Mouse (Mus musculus) thymus, postnatal 10 days (tissue): ENCODE measurements at regions not wholly inside any gene's neighbourhood (a gene's known extent, or its start where the extent isn't known, plus 50 kb on each side); places are given as distances from the start of the nearest gene placed in this dataset.

Experiments
- DNase-seq, 2 experiments: peaks; one replicate each; pipeline ENCODE4 v3.0.0; 2021; ENCODE audit warnings: low spot score in 2 of 2

- no peak for DNase-seq
These were observed 93.8 kb upstream of the Wdpcp start for GRCm38 (mm10) chr11:21478191-21478590.

- no peak for DNase-seq
These were observed 99.7 kb upstream of the Ugp2 start for GRCm38 (mm10) chr11:21470711-21471110.

- peak in 1 of 2 experiments; percentile 16 for DNase-seq
These were observed 97.5 kb upstream of the Ugp2 start for GRCm38 (mm10) chr11:21468465-21468864.

DNA sequence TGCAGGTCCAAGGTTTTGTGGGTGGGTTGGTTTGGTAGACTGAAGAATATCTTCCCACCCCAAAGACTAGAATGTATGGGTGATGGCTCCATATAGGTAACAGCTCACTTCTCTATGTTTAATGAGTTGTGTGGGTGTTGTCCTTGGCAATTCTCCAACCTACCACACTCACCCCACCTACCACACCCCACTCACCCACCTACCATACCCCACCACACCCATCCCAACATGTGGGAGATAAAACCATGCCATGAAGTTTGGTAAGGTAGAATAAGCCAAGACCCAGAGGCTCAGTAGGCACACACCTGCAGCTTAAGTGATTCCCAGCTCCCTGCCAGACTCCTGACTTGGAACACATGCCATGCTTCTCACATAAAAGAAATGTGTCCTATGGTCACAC lies 89.0 kb upstream of the Ugp2 start:
- no peak for DNase-seq

DNA sequence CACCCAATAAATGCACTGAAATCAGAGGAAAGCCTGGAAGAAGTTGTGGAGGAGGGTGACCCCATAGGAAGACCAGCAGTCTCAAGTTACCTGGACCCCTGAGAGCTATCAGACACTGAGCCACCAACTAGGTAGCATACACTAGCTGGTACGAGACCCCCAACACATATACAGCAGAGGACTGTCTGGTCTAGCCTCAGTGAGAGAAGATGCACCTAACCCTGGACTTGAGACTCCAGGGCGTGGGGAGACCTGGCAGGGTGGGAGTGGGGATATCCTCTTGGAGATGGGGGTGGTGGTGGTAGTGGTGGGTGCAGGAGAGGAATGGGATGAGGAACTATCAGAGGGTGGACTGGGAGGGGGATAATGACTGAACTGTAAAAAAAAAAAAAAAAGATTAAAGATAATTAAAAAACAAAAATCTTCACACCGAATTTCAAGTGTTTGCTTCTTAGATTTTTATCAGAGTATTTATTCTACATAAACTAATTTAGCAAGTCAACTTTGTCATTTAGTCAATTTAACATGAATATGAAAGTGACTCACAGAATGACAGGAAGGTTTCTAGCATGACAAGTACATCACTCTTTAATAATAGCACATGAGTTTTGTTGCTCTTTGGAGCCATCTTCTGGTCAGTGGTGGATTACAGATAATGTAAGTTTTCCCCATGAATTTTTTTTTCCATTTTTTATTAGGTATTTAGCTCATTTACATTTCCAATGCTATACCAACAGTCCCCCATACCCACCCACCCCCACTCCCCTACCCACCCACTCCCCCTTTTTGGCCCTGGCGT lies 82.5 kb upstream of the Ugp2 start:
- peak in 1 of 2 experiments; percentile 44 for DNase-seq

DNA sequence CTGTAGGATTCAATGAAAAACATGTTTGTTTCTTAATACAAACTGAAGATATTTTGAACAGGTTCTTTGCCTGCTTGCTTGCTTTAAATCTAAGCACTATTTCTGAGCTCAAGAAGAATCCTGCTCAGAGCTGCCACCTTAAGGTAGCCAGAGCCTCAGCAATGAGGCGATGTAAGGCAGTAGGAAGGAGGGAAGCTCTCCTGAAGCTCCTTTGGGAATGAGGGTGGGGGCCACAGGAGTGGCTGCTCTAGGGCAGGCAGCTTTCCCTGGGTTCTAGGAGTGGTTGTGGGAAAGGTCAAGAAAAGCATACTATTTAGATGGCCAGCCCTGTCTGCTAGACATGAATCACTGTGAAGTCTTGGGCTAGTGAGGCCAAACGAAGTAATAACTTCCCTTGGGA lies 62.7 kb upstream of the Ugp2 start:
- DNase-seq: no peak

DNA sequence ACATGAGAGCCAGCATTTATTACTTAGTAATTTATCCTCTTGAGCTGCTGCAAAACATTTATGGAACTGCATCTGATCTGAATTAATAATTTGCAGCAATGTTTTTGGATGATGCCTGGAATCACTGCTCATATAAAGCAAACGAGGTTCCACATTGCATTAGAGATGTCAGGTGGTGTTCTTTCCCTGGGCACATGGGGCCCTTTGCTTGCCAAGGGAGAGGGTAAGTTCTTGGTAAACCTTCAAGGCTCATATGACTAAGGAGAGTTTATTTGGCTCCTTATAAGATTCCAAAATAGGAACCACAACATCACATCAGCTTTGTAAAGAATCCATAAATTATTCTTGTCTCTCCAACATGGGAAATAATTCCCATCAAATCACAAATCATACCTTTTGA lies 59.0 kb upstream of the Ugp2 start:
- DNase-seq: no peak

GRCm38 (mm10) chr11:21428749-21429148 lies 57.7 kb upstream of the Ugp2 start:
- DNase-seq: no peak

DNA sequence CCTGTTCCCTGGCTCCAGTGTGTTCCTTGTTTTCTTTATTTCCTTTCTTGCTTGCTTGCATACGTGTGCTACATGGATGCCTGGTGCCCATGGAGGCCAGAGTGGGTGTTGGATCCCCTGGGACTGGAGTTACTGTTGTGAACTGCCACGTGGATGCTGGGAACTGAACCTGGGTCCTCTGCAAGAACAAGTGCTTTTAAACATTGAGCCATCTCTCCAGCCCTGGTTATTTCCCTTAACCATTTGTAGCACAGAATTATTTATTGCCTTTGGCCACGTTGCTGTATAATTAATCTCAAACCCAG lies 57.0 kb upstream of the Ugp2 start:
- DNase-seq: no peak

GRCm38 (mm10) chr11:21427291-21428012 lies 56.5 kb upstream of the Ugp2 start:
- no peak for DNase-seq

GRCm38 (mm10) chr11:21425480-21426101 lies 54.6 kb upstream of the Ugp2 start:
- peak in 1 of 2 experiments; percentile 6 for DNase-seq

DNA sequence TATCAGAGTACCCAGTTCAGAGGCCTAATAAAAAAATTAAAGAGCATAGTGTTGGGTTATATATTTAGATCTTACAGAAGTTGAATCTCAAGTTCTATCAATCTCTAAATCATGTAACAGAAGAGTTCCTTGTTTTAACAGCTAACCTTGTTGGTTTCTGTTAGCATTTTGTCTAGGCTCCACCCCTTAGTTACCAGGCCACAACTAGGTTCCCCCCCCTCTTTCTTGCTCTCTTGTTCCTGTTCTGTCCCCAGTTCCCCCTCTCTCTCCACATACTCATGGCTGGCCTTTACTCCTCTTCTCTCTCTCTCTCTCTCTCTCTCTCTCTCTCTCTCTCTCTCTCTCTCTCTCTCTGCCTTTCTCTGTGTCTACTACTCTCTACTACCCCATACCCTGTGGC lies 53.3 kb upstream of the Ugp2 start:
- DNase-seq: no peak

- no peak for DNase-seq
These were observed 51.4 kb upstream of the Ugp2 start for GRCm38 (mm10) chr11:21422281-21422878.
